ENCODE assay signal across 14 mouse cellular contexts in the genomic region with DNA sequence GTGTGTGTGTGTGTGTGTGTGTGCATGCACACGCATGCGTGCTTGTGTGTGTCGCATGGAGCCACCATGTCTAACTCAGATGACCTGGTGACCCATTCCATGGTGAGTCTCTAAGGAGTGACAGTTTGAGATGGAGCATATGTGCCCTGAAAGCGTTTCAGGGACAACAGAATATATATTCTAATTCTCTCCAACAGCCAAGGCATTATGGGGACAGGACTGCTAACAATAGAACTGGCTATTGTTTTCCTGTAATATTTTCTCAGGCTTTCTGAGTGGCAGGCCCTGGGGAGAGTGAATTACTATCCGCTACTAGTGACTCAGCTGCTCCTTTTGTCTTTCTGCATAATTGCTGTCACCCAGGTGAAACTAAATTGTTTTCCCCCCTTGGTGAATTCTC.
DNase-seq lines count a peak whose midpoint lies in the region; ATAC-seq and TF ChIP-seq lines count a peak whose summit lies in the region.
"Had no signal": no experiment of that assay in that cellular context is flagged by ENCODE, and none has a peak within 500 bp of the region (broad histone marks: within the 10 kb centered on the region; RNA-seq: fewer than 3 reads in every experiment).

No protein-coding gene starts in this region.

- no peak overlapping the region for H3K4me2 ChIP-seq in hindbrain, embryonic 11.5 days (replicated peaks; ENCODE audit: low read depth, low read length)
- no peak overlapping the region for H3K4me2 ChIP-seq in hindbrain, postnatal 0 days (ENCODE audit: low read depth, low read length)
- H3K4me2 ChIP-seq in hindbrain, embryonic 14.5 days (replicated peaks), result no peak overlapping the region

- WGBS in hindbrain, embryonic 11.5 days, result 44% methylated on average over 5 of the region's 5 CpGs
- WGBS in hindbrain, postnatal 0 days, result 36% methylated on average over 5 of the region's 5 CpGs
- WGBS in hindbrain, embryonic 14.5 days, result 15% methylated on average over 5 of the region's 5 CpGs

- ATAC-seq in hindbrain, embryonic 11.5 days (ENCODE audit: low FRiP score), result peak; percentile 94
- ATAC-seq in hindbrain, postnatal 0 days, result no peak
- peak; percentile 62; the same call in 1 of the 2 replicates for ATAC-seq in hindbrain, embryonic 14.5 days (ENCODE audit: low FRiP score)

- DNase-seq in hindbrain, embryonic 11.5 days (ENCODE audit: low spot score), result peak; percentile 51
- DNase-seq in hindbrain, postnatal 0 days (ENCODE audit: low spot score), result no peak
- DNase-seq in embryo, embryonic 11 days, result peak; percentile 31
- DNase-seq in hindbrain, embryonic 14.5 days (ENCODE audit: low spot score), result peak; percentile 43
- DNase-seq in retina, embryonic 14.5 days (ENCODE audit: low spot score), result peak; percentile 59
- DNase-seq in natural killer cell, adult 2 months (ENCODE audit: low spot score in 2 of 2), result no peak
- no peak for DNase-seq in kidney, postnatal 10 days
- DNase-seq: adrenal gland, postnatal 36 days; cerebellum, adult 9-10 months; gastrocnemius, postnatal 10 days; heart, adult 2 months; left cerebral cortex, postnatal 4 days; lung, adult 18-20 months had no signal

- no peak overlapping the region for H3K27ac ChIP-seq in hindbrain, embryonic 11.5 days (ENCODE audit: low read depth, low read length)
- no peak overlapping the region for H3K27ac ChIP-seq in hindbrain, postnatal 0 days
- no peak overlapping the region for H3K27ac ChIP-seq in hindbrain, embryonic 14.5 days
- H3K27ac ChIP-seq: heart, adult 2 months; kidney, postnatal 0 days had no signal

- H3K27me3 ChIP-seq in hindbrain, embryonic 11.5 days (ENCODE audit: control insufficient read depth, insufficient read depth, low read length), result no peaks in the 10 kb centered on the region
- no peaks in the 10 kb centered on the region for H3K27me3 ChIP-seq in hindbrain, postnatal 0 days (ENCODE audit: insufficient read depth, low read length)
- no peaks in the 10 kb centered on the region for H3K27me3 ChIP-seq in hindbrain, embryonic 14.5 days (ENCODE audit: control insufficient read depth, insufficient read depth, low read length)

- H3K4me3 ChIP-seq in hindbrain, embryonic 11.5 days (ENCODE audit: low read depth, low read length), result no peak overlapping the region
- H3K4me3 ChIP-seq in hindbrain, postnatal 0 days (ENCODE audit: low read length), result no peak overlapping the region
- H3K4me3 ChIP-seq in hindbrain, embryonic 14.5 days (replicated peaks; ENCODE audit: low read length), result no peak overlapping the region
- H3K4me3 ChIP-seq: heart, adult 2 months had no signal

- no peak for TF ChIP-seq CTCF in hindbrain, postnatal 0 days (IDR thresholded peaks at IDR 0.05; ENCODE audit: low read depth)

- no peaks in the 10 kb centered on the region for H3K36me3 ChIP-seq in hindbrain, embryonic 11.5 days (ENCODE audit: control insufficient read depth, insufficient read depth, low read length)
- H3K36me3 ChIP-seq in hindbrain, postnatal 0 days (ENCODE audit: insufficient read depth, low read length), result no peaks in the 10 kb centered on the region
- H3K36me3 ChIP-seq in hindbrain, embryonic 14.5 days (replicated peaks; ENCODE audit: control insufficient read depth, insufficient read depth), result no peaks in the 10 kb centered on the region

- no peaks in the 10 kb centered on the region for H3K4me1 ChIP-seq in hindbrain, embryonic 11.5 days (replicated peaks; ENCODE audit: control insufficient read depth, insufficient read depth, low read length)
- no peaks in the 10 kb centered on the region for H3K4me1 ChIP-seq in hindbrain, postnatal 0 days (ENCODE audit: insufficient read depth, low read length)
- peaks cover 4% of the 10 kb centered on the region; the same call in 1 of the 2 replicates for H3K4me1 ChIP-seq in hindbrain, embryonic 14.5 days (replicated peaks; ENCODE audit: control insufficient read depth, insufficient read depth, low read length)

- no peaks in the 10 kb centered on the region for H3K9me3 ChIP-seq in hindbrain, embryonic 11.5 days (ENCODE audit: control insufficient read depth, low read length)
- H3K9me3 ChIP-seq in hindbrain, postnatal 0 days (ENCODE audit: low read length), result no peaks in the 10 kb centered on the region
- H3K9me3 ChIP-seq in hindbrain, embryonic 14.5 days (ENCODE audit: control insufficient read depth, low read length), result no peaks in the 10 kb centered on the region

- no peak overlapping the region for H3K9ac ChIP-seq in hindbrain, embryonic 11.5 days (ENCODE audit: low read depth, low read length)
- no peak overlapping the region for H3K9ac ChIP-seq in hindbrain, postnatal 0 days (replicated peaks; ENCODE audit: low read length)
- H3K9ac ChIP-seq in hindbrain, embryonic 14.5 days, result no peak overlapping the region

Comparison
In these comparisons a context has a peak if more than half of its experiments do, and no peak if none do; other contexts are left out.
1. DNase-seq: peak in hindbrain, embryonic 11.5 days (single experiment), embryo, embryonic 11 days (single experiment), hindbrain, embryonic 14.5 days (single experiment) and retina, embryonic 14.5 days (single experiment); none in hindbrain, postnatal 0 days (single experiment), natural killer cell, adult 2 months (0 of 2) and kidney, postnatal 10 days (single experiment).